Mouse (Mus musculus) A20 (cell line): Measurements from ENCODE around the gene Haghl.

Source experiments
- DNase-seq: peaks from one replicate; pipeline ENCODE4 v3.0.0-alpha.2; 2011; ENCODE audit warnings: low read depth, low spot score

Haghl gene

DNA sequence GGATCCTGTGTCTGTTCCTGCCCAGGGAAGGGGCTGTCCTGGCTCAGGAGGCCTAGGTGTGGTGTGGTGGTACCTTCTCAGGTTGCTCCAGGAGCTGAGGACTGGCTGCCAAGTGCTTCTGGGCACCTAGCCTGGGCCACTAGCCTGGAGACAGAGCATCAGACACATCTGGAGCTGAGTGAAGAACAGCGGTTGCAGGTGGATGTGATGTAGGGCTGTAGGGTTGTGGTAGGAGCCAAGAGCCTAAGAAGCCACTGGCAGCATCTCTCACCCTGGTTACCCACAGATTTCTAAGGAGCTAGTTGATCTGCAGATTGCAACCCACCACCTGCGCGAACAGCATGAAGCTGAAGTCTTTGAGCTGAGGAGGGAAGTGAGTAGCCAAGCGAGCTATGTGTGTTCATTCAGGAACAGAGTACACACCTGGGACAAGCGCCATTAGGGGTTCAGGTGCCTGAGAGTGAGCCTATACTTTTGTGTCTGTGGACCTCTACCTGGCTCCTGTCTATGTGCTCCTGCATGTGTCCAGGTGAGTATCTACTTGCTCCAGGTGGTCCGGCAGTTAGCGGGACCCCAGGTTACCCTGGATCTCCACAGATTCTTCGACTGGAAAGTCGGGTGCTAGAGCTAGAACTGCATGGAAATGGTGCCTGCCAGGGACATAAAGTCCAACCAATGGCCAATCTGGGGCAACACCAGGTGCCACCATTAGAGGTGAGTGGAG is 1.5 kb upstream of the Haghl start:
- DNase-seq: no peak

DNA sequence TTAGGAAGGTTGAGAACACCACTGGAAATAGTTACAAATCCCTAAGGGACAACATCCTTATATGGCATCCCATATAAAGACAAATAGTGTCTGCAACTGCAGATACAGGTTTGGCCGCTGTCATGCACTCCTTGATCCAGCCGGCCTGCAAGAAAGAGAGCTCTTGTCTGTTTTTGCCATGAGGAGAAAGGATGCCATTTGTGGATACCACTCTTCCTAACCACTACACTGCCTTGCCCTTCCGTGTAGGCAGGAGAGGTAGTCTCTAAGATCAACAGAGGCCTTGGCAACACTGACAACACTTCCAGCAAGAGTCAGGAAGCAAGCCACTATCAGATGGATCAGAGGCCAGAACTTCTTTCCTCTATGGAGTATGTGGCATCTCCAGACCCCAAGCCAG is 807 bp upstream of the Haghl start, which contains the start of gene Ccdc78:
TSS of gene Ccdc78 (plus strand) at position 301 of the 400 bp plus-strand sequence.
- no peak for DNase-seq

DNA sequence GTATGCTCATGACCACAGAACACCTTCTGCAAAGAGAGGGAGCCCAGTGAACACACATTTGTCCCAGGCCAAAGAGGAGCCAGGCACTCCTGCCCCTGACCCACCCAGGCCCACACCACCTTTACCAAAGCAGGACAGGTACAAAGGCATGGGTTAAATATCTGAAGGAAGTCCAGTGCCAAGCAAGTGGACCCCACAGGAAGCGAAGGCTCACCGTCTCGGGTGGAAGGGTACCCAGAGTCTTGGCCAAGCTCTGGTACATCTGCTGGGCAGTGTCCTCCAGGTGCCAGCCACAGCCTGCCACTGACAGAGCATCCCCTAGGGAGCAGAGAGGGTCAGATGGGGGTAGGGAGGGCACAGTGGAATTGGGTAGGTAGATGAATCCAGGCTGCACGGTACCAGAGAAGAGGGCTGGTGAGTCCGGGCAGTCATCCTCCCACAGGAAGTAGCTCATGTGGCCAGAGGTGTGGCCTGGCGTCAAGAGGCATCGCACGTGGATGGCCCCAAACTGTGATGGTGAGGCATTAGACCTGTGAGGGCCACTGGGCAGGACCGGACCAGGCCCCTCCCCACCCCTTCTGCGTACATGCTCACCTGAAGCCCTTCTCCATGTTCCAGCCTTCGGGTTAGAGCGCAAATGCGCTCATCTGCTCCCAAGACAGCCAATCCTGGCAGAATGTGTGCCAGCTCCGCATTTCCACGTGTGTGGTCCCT is 1.5 kb downstream of the Haghl start:
- DNase-seq: no peak

DNA sequence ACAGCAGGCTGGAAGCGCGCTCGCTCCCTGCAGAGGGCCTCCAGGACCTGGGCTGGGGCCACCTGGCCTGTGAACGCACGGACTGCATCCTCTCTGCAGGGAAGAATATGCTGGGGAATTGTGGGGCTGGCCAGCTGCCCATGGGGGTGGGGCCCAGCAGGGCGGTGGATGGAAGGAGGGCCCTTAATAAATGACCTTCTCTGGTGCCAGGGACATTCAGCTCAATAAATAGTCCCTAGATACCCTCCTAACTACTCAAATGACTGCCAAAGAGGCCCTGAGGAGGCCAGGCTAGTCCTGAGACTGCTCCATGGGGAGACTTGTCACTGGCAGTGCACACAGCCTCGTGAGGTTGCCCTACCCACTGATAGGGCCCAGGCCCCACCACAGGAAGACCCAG is 2.4 kb downstream of the Haghl start:
- DNase-seq: no peak

DNA sequence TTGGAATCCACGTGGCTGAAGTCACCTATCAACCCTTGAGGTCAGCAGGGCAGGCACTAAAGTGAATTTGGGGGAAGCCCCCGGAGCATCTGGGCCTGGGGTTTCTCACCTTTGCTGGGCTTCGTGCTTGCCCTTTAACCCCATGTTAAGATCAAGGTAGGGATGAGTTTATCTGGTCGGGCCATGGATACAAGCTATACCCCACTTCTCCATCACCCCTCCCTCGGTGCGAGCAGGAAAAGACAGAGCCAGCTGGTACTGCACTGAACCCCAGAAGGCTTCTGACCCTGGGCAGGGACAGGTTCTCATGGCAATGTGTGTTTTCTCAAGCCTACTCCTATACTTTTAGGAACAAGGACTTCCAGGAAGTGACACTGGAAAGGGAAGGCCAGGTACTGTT is 4.1 kb downstream of the Haghl start:
- DNase-seq: no peak

DNA sequence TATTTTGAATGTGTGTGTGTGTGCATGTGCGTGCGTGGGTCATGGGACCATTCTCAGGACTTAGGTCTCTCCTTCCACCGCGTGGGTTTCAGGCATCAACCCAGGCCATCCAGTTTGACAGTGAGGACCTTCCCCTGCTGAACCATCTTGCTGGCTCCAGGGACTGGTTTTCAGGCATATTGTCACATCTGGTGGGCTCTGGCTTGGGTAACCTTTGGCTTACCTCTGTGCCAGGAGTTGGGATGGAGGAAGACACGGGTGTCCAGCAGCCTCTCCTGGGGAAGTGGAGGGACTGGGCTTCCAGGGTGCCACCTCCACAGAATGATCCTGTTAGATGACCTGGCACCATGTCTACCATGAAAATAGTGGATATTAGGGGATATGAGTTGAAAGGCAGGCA is 7.5 kb downstream of the Haghl start:
- no peak for DNase-seq

DNA sequence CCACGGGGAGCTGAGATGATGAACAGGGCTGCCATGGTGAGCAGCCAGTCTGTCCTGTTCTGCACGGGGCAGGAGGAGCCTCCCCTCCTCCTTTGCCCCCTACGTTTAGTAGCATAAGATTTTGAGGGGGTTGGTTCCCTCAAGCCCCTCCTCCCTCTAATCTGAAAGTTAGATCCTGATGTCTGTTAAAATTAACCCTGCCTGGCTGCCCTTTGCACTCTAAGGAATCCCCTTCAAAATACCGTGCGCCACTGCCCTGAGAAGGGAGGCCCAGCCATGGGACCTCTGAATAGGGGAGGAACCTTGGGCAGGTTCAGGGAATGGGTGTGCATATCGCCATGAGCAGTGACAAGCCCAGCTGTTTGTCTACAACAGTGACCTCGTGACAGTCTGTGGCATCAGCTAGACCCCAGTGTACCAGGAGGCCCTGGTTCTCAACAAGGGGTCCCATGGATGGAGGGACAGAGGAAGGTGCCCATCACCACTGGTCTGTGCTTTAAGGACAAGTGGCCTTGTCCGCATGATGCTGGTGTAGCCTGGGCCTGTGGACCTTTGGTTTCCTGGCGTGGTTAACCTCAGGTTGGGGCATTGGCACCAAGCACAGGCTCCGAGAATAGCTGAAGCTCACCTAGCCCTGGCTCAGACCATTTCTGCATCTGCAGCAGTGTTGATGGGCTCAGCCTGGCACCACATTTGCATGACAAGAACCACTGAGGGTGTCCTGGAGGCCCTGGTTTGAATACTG is 10.0 kb downstream of the Haghl start:
- DNase-seq: no peak

DNA sequence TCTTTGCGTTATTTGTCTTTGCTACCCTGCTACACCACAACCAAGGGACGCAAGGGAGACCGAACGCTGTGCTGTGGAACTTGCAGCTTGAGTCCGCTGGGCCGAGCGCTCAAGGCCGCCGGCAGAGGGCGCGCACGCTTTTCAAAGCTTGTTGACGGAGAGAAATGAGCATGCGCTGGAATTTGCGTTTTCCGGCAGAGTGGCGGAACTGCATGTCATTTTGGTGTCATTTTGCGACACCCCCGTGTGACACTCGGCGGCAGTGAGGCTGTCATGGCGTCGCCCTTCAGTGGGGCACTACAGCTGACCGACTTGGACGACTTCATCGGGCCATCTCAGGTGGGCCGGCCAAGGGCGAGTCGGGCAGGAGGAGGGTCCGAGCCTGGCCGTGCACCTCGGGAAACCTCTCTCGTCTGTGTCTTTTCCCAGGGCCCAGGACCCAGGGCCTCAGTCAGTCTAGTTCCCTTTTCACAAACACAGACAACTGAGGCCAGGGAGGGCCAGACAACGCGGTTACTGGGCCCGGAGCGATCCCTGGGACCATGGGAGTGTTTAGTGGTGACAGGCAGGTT is 11.8 kb downstream of the Haghl start, which contains the start of gene Narfl:
TSS of gene Narfl (plus strand) at position 228 of the 572 bp plus-strand sequence.
- peak; percentile 97 for DNase-seq

DNA sequence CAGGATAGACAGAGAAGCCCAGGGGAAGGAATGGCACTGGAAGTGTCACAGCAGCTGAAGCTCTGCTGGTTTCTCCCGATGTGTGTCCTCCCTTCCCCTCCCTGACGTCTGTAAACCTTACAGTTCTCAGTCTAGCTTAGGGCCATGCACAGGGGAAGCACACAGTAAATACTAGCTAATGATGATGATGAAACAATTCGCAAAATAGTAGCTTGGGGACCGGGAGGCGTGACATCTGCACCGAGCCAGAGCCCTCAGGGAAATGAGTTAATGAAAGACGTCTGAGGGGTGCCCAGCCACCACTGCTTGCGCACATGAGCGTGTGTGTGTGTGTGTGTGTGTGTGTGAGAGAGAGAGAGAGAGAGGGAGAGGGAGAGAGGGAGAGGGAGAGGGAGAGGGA is 16.1 kb downstream of the Haghl start:
- no peak for DNase-seq

DNA sequence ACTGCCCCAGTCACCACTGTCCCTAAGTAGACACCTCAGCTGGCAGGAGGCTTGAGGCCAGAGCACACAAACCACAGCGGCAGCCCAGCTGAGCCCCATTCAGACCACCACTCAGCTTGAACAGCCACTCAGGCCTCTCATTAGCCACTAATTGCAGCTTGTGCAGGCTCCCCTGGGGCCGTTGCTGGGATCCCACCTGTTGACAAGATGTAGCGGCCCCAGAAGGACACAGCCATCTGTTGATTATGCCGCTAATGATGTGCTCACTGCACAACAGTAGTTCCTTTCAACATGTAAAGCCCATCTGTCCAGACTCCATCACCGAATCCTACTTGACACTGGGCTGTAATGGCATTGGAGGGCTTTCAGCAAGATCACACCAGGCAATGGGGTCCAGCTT is 19.6 kb downstream of the Haghl start:
- peak; percentile 13 for DNase-seq

DNA sequence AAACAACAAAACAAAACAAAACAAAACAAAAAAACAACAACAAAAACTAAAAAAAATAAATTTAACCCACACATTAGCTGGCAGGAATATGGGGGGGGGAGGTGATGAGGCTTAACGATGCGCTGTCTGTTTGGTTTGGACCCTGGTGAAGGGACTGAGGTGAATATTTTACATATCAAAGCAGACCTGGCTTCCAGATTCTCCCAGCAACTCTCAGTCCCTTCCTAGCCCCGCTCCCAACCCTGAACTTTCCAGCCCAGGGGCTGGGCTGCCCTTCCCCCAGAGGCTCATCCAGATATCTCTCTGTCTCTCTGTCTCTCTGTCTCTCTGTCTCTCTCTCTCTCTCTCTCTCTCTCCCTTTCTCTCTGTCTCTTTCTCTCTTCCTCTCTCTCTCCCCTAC is 22.9 kb downstream of the Haghl start:
- no peak for DNase-seq

DNA sequence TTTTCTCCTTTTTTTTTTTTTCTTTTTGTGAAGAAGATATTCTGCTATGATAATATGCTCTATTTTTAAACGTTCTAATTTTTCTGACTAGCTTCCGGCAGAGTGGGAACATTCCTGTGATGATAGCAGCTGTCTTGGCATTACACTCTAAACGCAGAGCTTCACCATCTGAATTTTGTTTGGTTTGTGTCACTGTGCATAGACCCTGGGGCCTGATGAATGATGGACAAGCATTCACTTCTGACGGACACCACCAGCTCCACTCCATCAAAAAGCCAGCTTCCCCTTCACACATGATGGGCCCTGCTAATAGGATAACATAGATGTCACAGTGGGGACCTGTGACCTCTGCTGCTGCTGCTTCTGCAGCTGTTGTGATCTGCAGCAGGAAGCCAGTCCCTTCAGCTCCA is 23.9 kb downstream of the Haghl start:
- DNase-seq: no peak

DNA sequence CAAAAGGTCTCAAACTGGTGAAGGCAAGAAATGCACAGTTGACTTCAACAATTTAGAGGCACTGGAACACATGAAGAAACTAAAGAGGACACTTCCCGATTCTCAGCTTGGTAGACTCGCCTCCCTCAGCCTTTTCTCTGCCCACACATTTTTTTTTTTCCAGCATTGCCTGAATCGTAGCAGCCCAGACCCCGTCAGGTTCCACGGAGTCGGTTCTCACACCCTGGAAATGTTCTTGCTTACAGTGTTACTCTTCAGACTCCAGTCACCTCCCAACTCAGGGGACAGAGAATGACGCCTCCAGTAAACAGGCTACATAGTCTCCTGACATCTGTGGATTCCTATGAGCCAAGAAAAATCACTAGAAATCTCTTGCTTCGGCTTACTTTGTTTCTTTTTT is 25.3 kb downstream of the Haghl start:
- DNase-seq: no peak

DNA sequence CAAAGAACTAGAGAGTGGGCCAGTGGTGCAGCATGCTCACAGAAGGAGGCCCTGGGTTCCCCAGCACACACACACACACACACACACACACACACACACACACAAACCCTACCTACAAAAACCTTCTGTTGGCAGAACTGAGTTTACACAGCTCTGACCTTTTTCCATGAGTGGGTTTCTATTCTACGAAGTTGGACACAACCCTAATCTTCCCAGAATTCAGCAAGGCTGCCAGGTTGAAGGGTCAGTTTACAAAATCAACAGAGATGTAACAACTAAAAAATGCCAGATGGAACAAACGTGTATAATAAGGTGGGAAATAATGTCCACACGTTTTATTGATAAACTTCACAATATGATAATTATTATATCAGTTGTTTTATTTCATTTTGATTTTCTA is 27.8 kb downstream of the Haghl start:
- no peak for DNase-seq

DNA sequence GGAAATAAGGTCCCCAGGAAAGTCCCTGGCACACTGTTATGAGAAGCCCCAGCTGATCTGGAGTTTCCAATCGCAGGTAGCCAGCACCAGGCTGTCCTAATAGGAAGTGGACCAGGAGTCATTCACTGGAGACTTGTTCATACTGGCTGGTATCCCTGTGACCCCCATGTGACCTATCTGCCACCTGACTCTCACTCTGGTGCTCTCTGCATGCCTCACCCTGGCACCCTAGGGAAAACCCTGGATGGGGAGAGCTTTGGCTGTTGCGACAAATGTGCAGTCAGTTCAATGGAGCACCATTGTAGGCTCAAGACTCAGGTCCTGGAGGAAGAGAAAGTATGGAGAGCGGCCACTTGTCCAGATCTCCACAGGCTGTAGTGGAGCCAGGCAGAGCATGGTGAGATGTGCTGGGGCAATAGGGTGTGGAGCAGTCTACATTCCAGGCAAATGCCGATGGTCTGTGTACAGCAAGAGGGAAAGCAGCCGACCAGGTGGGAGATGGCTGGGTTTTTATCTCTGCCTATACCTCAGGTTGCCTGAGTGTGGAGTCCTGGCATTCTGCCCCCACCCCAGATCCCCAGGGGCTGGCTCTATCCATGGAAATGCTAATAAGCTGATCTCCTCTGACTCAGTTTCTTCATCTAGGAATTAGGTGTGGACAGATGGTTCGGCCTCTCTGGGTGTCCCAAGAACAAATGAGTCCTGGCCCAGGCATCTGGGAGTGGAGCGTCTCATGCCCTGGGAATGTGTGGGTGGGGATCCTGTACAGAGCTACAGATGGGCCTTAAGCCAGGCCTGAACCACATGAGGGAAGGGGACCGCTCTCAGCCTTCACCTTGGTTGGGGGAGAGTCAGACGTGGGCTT is 28.9 kb downstream of the Haghl start:
- DNase-seq: no peak

DNA sequence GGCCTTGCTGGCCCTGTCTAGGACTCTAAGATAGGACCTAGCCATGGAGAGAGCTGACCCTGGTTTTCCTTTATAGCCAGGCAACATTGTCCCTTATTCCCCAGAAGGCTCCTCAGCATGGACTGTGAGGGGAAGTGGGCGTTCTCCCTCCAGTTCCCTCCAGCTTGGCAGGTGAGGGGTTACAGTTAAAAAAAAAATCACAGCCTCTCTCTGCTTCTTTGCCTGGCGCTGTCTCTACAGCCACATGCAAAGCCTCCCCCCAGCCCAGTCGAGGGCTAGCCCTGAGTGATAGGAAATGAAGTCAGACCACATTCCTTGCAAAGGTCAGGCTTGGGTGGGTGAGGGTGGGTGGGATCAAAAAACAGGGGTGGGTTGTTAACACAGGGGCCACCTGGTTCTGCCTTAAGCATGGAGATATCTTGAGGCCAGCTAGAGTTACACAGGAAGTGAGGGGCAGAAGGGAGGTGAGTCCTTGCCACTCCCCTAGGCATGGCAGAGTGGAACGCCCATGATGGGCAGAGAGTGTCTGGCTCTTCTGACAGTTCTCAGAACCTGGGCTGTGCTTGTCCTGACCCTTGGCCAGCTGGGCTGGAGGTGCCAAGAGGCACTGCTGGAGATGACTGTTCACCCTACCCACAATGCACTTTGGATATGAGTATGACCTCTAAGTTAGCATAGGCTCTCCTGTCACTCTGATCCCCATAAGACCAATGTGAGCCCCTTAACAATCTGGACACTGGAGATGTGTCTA is 29.7 kb downstream of the Haghl start:
- no peak for DNase-seq

DNA sequence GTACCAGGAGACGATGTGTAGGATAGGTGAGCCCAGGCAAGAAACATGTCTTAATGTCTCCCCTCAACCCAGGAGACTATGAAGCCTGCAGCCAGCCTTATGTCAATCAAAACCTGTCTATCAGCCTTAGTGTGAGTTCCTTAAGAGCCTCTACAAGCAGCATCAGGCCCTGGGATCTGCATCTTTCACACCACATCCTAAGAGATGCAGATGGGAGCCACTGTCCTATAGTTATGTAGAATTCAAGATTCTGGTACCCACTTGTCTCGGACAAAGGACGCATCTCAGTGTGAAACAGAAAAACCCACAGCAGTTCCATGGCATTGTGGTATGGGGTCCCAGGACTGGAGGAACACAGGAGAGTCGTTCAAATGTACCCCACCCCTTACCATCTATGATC is 30.4 kb downstream of the Haghl start:
- no peak for DNase-seq

DNA sequence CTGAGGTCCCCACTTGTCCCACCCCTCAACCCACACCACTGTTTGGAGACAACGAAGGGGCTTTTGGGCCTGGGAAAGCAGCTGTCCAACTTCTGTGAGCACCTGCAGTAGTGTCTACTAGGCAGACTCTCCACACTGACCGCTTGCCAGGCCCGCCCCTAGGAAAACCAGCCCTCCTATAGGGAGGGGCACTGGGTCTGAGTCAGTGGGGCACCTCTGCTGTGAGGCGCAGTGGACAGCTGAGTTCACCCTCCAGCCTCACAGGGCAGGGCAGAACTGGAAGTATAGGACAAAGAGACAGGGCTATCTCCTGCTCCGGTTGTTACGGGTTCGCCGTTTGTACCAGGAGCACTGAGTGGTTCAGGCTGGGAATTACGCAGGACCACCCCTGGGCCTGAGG is 31.2 kb downstream of the Haghl start, which contains the start of gene Msln:
TSS of gene Msln (minus strand) at position 138 of the 400 bp plus-strand sequence.
- no peak for DNase-seq

DNA sequence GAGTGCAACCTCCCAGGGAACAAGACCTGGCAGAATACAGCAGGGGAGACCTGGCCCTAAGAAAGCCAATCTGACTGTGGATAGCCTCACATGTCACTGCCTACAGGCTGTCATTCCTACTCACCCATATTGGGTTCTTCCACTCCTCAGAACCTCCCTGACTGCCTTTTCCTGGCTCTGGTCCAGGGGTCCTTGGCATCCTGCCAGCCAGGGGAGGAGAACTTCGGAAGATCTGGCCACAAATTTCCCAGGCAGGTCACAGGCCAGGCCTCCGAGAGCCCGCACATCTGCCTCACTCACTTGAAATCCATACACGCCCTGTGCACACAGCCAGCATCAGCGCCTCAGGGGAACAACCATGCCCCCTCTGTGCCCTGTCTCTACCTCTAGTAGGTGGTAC is 34.0 kb downstream of the Haghl start:
- no peak for DNase-seq

DNA sequence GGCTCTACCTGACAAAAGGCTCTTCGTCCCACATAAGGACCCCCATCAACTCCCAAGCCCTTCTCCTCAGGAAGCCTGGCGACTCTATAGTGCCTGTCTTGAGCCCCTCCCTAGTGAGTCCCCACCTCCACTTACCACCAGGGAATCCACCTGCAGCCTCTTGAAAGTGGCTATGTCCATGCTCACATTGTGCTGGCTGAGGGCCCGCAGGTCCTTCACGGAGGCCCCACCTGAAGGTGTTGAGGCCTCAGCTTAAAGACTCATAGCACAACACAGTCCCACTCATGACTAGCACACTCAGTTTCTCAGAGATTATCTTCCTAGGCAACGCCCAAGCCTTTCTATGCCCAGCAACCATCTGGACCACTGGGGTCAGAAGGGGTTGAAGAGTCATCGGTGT is 36.2 kb downstream of the Haghl start:
- DNase-seq: no peak
